Mouse (Mus musculus) CH12.LX (cell line): ENCODE results near the gene Neurl1b. TPM values are rescaled to one million over a fixed set of nuclear protein-coding genes. Genes with fewer than 3 reads are reported as not detected.
A peak's percentile ranks its signal among the peaks of the same experiment; 100 is the strongest.

ENCODE experiments used
- DNase-seq: peaks from one replicate; pipeline ENCODE4 v3.0.0-alpha.2; 2013; ENCODE audit errors: extremely low read depth
- H3K27ac ChIP-seq: 2 replicates; pipeline ENCODE4 v1.5.1; 2012; ENCODE audit warnings: low read depth, mild to moderate bottlenecking, control low read depth, moderate library complexity; ENCODE audit not compliant: insufficient read depth
- H3K27me3 ChIP-seq: replicated peaks from 2 replicates; pipeline ENCODE3; 2012; ENCODE audit warnings: inconsistent platforms
- H3K36me3 ChIP-seq, 2 experiments: replicated peaks in 1 of 2; 2 replicates each; pipeline versions ENCODE3 to v1.6.1; 2012; ENCODE audit warnings: inconsistent platforms in 1 of 2, low read length in 1 of 2, mild to moderate bottlenecking in 1 of 2, mixed read lengths in 1 of 2, moderate library complexity in 1 of 2; ENCODE audit not compliant: control insufficient read depth in 1 of 2, insufficient read depth in 1 of 2
- H3K4me1 ChIP-seq, 2 experiments: 2 replicates each; pipeline ENCODE4 v1.6.1; 2012; ENCODE audit warnings: inconsistent platforms in 1 of 2, moderate library complexity in 1 of 2; ENCODE audit not compliant: insufficient read depth in 2 of 2, control insufficient read depth in 1 of 2
- H3K4me2 ChIP-seq: 2 replicates; pipeline ENCODE4 v1.6.1; 2012; ENCODE audit warnings: low read depth, mild to moderate bottlenecking, control low read depth; ENCODE audit not compliant: poor library complexity, insufficient read depth, severe bottlenecking
- H3K4me3 ChIP-seq, 3 experiments: fragments of 150-350 bp in 1 of 3; sonication (generic) in 1 of 3; replicated peaks in 1 of 3; 2 replicates each; pipeline versions ENCODE3 to v1.5.1; 2011 to 2012; ENCODE audit warnings: low read depth in 2 of 3, low read length in 2 of 3, mild to moderate bottlenecking in 2 of 3, moderate library complexity in 2 of 3, control low read depth in 1 of 3, improper control_type of control experiment in 1 of 3, inconsistent platforms in 1 of 3, mixed read lengths in 1 of 3; ENCODE audit not compliant: poor library complexity in 1 of 3
- H3K79me2 ChIP-seq: replicated peaks from 2 replicates; pipeline ENCODE4 v1.6.1; 2012; ENCODE audit warnings: mild to moderate bottlenecking, moderate library complexity; ENCODE audit not compliant: control insufficient read depth, poor library complexity, insufficient read depth, severe bottlenecking; ENCODE audit errors: extremely low read depth
- H3K9ac ChIP-seq: 2 replicates; pipeline ENCODE4 v1.6.1; 2012; ENCODE audit warnings: low read depth, mild to moderate bottlenecking, control low read depth, moderate library complexity; ENCODE audit not compliant: insufficient read depth
- H3K9me3 ChIP-seq: replicated peaks from 2 replicates; pipeline ENCODE3; 2012; ENCODE audit warnings: low read length, inconsistent platforms, mixed read lengths
- CTCF ChIP-seq, 2 experiments: IDR thresholded peaks in 1 of 2; conservative IDR thresholded peaks in 1 of 2; 2 replicates each; pipeline ENCODE4 v1.5.1; 2011 to 2012; ENCODE audit warnings: low read depth in 2 of 2, low read length in 2 of 2, improper control_type of control experiment in 1 of 2, inconsistent platforms in 1 of 2, mild to moderate bottlenecking in 1 of 2, moderate library complexity in 1 of 2
- E2F4 ChIP-seq: IDR thresholded peaks from 2 replicates; pipeline ENCODE4 v1.6.1; 2011; ENCODE audit warnings: low read depth, low read length, improper control_type of control experiment; ENCODE audit not compliant: insufficient replicate concordance
- EP300 ChIP-seq: IDR thresholded peaks from 2 replicates; pipeline ENCODE4 v1.6.1; 2011; ENCODE audit warnings: low read length, improper control_type of control experiment
- GABPA ChIP-seq: IDR thresholded peaks from 2 replicates; pipeline ENCODE4 v1.6.1; 2012; ENCODE audit warnings: low read depth, low read length, improper control_type of control experiment, inconsistent platforms; ENCODE audit not compliant: insufficient replicate concordance
- IRF4 ChIP-seq: IDR thresholded peaks from 2 replicates; pipeline ENCODE4 v1.6.1; 2014; ENCODE audit warnings: low read depth, mild to moderate bottlenecking, inconsistent platforms, low read length, improper control_type of control experiment
- JUND ChIP-seq: conservative IDR thresholded peaks from 2 replicates; pipeline ENCODE4 v1.6.1; 2011; ENCODE audit warnings: low read depth, low read length, improper control_type of control experiment
- MAX ChIP-seq: IDR thresholded peaks from 2 replicates; pipeline ENCODE4 v1.6.1; 2011; ENCODE audit warnings: low read length, improper control_type of control experiment
- MAZ ChIP-seq: IDR thresholded peaks from 2 replicates; pipeline ENCODE4 v1.6.1; 2012; ENCODE audit warnings: low read depth, mild to moderate bottlenecking, inconsistent platforms, low read length, improper control_type of control experiment, moderate library complexity
- MEF2A ChIP-seq: IDR thresholded peaks from 2 replicates; pipeline ENCODE4 v1.6.1; 2014; ENCODE audit warnings: low read depth, mild to moderate bottlenecking, inconsistent platforms, low read length, improper control_type of control experiment, borderline replicate concordance
- MXI1 ChIP-seq: IDR thresholded peaks from 2 replicates; pipeline ENCODE4 v1.6.1; 2011; ENCODE audit warnings: mild to moderate bottlenecking, low read depth, low read length, improper control_type of control experiment
- PAX5 ChIP-seq: IDR thresholded peaks from 2 replicates; pipeline ENCODE4 v1.6.1; 2012; ENCODE audit warnings: low read length, inconsistent platforms, mixed read lengths
- RAD21 ChIP-seq: IDR thresholded peaks from 2 replicates; pipeline ENCODE4 v1.6.1; 2011; ENCODE audit warnings: low read depth, mild to moderate bottlenecking, low read length, improper control_type of control experiment, moderate library complexity
- RCOR1 ChIP-seq: conservative IDR thresholded peaks from 2 replicates; pipeline ENCODE4 v1.6.1; 2012; ENCODE audit warnings: low read depth, mild to moderate bottlenecking, inconsistent platforms, low read length, improper control_type of control experiment
- SIN3A ChIP-seq: IDR thresholded peaks from 2 replicates; pipeline ENCODE4 v1.6.1; 2012; ENCODE audit warnings: low read length, improper control_type of control experiment, inconsistent platforms
- dilution Hi-C: fragments of 300-500 bp; cut with MboI; formaldehyde crosslinking; loops from 2 replicates; pipeline ENCODE4 v1.14.3; 2020; ENCODE audit warnings: low sequenced_read_pairs; ENCODE audit not compliant: extremely low pct_unique_long_range_greater_than_20kb, extremely low pct_ligation_motif_present
- in situ Hi-C: fragments of 300-500 bp; cut with MboI; formaldehyde crosslinking; loops from 3 replicates; pipeline ENCODE4 v1.14.3; 2019; ENCODE audit warnings: low sequenced_read_pairs, low pct_ligation_motif_present, low pct_unique_long_range_greater_than_20kb, mixed read lengths
- polyA plus RNA-seq: library from polyadenylated mRNA; unstranded; fragments of >175 nt; gene quantifications from 2 replicates; pipeline ENCODE4 v1.2.1, GENCODE M21; 2012; ENCODE audit warnings: low read depth; ENCODE audit not compliant: insufficient read length
- total RNA-seq, 2 experiments: library from RNA; depleted of rRNA; stranded (reverse); fragments of 300-350 nt in 1 of 2; fragments of >200 nt in 1 of 2; gene quantifications; 2 replicates each; pipeline ENCODE4 v1.2.3; 2012 to 2014

Neurl1b gene
- total and polyA plus RNA-seq, 3 experiments = 0.25 TPM; not detected in 2

DNA sequence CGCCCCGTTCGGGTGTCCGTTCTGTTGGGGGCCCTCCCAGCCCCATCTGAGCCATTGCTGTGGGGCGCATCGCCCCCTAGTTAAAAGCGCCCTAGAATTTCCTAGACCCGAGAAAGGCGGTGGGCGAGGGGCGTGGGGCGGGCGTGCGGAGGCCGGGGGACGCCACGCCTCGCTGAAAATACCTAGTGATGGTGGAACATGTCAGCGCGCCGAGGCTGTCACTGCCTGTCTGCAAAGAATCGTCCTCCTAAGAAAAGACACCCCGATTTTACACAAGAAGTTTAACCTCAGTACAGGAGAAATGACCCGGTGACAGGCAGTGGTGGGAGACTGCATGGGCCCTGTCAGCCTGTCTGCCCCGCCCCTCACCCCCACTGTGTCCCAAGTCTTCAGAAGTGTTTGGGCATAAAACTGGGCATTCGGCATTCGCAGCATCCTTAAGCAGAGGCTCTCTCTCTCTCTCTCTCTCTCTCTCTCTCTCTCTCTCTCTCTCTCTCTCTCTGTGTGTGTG, 781 bp downstream of the Neurl1b start:
- Histone ChIP-seq H3K27ac (no peak overlapping the region), H3K4me1 (peaks cover 4% of the 10 kb centered on the region in 2 experiments; a peak in 3 of 4 replicates), H3K4me3 (no peak overlapping the region), H3K4me2 (peak overlapping the region; percentile 86), H3K9me3 (no peaks in the 10 kb centered on the region), H3K27me3 (peaks cover 96% of the 10 kb centered on the region), H3K36me3 (no peaks in the 10 kb centered on the region), H3K9ac (no peak overlapping the region), H3K79me2 (no peaks in the 10 kb centered on the region)
- dilution Hi-C loops = no loop called here
- TF ChIP-seq GABPA (no peak), MAX (no peak), MAZ (no peak), MXI1 (no peak), IRF4 (no peak)
- DNase-seq = no peak
- in situ Hi-C loops = no loop called here

DNA sequence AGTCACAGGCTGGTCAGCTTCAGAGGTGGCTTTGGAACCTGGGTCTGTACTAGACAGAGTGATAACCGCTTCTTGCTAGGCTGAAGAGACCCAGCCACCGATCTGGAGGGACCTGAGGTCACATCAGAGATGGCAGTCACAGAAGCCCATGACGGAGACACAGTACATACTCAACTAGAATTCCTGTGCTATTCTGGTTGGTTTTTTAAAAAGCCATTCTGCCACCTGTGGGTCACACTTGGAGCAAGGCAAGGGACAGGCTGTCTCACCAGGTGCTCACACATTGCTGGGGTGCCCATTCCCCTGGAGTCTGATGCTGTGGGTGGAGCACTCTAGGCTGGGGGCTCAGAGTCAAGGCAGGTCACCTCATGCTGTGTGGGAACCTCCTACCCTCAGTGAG, 1.5 kb downstream of the Neurl1b start:
- no peaks in the 10 kb centered on the region for H3K36me3 ChIP-seq
- dilution Hi-C loops (no loop called here), in situ Hi-C loops (no loop called here)
- H3K4me2 ChIP-seq = no peak overlapping the region
- H3K79me2 ChIP-seq = no peaks in the 10 kb centered on the region
- TF ChIP-seq PAX5 (no peak), EP300 (no peak), MEF2A (no peak), E2F4 (no peak), RCOR1 (no peak), SIN3A (no peak), CTCF (conservative IDR thresholded peaks at IDR 0.05 in 1 of 2, IDR thresholded peaks at IDR 0.05 in 1 of 2; ENCODE audit: low read depth in 2 of 2, low read length in 2 of 2) (0 out of 4 replicates have a peak, but pooled peaks of 1 of the 2 experiments have one; percentile 1), GABPA (no peak), JUND (no peak)
- no peak for DNase-seq
- H3K27ac ChIP-seq = no peak overlapping the region
- peaks cover 4% of the 10 kb centered on the region in 2 experiments; a peak in 3 of 4 replicates for H3K4me1 ChIP-seq
- no peak overlapping the region for H3K4me3 ChIP-seq
- H3K27me3 ChIP-seq = peaks cover 96% of the 10 kb centered on the region
- no peak overlapping the region for H3K9ac ChIP-seq
- H3K9me3 ChIP-seq = no peaks in the 10 kb centered on the region

DNA sequence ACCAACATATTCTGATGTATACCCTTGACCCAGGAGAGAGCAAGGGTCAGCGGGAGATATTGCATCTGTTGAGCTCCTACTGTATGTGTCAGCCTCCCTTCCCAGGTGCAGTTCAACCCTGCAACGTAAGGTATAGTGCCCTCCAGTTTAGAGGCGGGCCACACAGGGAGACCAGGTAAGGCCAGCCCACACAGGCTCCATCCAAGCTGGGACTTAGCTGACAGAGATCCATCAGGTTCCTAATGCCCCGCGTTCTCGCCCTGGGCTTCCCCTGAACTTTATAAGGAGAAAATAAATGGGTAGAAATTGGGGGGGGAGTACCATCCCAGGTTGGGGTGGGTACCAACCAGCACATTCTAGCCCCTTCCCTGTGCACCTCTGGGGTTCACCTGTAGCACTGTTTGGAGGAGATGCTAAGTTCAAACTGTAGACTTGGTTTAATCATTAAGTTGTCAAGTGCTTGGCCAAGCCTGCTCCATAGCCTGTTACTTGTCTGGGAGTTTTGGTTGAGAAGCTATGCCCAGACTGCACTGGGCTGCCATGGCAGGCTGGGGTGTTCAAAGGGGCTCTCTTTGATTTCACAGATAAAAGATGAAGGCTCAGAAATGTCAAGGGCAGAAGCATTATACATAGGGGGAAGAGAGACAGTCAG, 3.3 kb downstream of the Neurl1b start:
- H3K4me1 ChIP-seq = peaks cover 4% of the 10 kb centered on the region in 2 experiments; a peak in 3 of 4 replicates
- H3K36me3 ChIP-seq = no peaks in the 10 kb centered on the region
- H3K4me3 ChIP-seq = no peak overlapping the region
- no peak overlapping the region for H3K27ac ChIP-seq
- in situ Hi-C loops (no loop called here), dilution Hi-C loops (no loop called here)
- no peak overlapping the region for H3K9ac ChIP-seq
- H3K9me3 ChIP-seq = no peaks in the 10 kb centered on the region
- no peaks in the 10 kb centered on the region for H3K79me2 ChIP-seq
- no peak for DNase-seq
- TF ChIP-seq RAD21 (no peak), EP300 (no peak)
- H3K4me2 ChIP-seq = no peak overlapping the region
- peaks cover 94% of the 10 kb centered on the region for H3K27me3 ChIP-seq
